Mouse (Mus musculus): ENCODE measurements around the gene Tmem50a.

The Tmem50a gene

DNA sequence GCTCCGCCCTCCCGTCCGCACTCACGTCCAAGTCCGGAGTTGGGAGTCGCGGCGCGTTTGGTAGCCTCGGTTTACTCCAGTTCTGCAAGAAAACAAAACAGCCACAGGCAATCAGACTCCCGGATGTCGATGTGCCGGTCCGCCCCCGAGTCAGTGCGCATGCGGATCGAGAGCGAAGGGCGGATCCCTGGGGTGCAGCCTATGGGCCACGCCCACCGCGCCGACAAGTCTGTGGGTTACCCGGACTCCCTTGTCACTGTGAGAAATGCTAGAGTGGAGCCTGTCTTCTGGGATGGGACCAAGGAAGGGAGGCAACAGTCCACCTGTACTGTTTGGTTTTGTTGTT lies at the start of gene Tmem50a:
Gene Tmem50a, minus strand, starts transcription at position 161 of the 346 bp plus-strand sequence.
- peak; percentile 87 for DNase-seq

DNA sequence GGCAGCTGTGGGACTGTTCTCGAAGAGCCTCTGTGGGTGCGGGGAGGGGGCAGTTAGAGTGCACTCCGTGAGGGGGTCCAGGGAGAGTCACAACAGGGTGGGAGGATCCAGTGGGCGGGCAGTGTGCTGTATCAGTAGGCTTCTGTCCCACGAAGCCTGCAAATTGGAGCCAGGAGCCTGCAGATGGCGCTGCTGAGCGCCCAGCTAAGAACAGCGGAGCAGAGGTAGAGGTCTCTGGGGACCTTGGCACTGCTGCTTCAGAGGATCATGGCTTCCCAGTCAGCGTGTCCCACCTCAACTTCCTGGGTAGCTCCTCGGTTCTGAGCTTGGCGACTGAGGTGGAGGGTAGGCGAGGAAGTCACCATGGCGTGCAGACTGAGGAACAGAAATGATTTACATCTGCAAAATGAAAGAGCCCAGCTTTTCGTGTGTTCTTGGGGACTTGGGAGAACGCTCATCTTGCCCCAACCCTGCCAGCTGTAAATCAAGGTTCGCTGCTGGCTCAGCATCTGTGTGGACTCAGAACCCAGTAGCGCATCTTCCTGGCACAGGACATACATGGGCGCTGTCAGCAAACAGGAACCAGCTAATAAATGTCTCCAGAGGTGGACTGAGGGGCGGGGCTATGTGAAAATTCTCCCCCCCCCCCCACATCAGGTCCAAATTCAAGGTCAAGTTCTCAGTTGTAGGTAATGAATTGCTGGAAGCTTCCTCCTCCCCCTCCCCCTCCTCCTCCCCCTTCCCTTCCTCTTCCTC lies 48.4 kb upstream of the Tmem50a start:
- no peak for DNase-seq

DNA sequence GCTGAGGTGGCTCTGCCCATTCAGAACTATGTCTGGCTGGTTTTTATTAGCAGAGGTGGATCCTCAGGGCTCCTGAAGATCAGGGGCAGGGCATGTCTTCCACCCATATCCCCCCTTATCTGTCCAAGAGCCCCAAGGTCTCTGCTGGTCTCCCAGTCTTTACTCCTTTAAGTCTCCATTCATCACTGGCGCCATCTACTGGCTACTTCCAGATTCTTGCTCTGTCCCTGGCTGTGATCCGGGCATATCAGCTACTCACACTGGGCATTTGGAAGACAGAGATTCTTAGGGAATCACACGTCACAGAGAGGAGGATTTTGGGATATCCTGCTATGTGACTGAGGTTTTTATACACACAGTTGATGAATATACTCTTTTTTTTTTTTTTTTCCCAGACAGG lies 41.5 kb upstream of the Tmem50a start:
- DNase-seq, result peak; percentile 59

DNA sequence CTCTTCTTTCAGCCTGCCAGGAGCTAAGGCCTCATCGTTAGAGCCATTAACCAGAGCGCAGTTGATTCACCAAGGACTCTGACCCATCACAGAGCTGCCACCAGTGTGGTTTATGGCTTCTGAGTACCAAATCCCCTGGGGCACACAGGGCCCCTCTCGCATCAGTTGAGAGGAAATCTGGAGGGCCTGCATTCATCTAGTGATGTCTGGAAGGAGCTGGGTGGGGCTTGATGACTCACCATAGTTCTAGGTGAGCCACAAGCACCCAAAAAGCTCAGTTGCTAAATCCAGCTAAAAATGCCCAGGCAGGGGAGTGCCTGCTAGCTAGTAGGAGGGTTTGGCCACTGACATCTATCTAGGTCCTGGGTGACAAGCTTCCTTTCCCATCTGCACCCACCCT lies 41.0 kb upstream of the Tmem50a start:
- DNase-seq, result no peak

DNA sequence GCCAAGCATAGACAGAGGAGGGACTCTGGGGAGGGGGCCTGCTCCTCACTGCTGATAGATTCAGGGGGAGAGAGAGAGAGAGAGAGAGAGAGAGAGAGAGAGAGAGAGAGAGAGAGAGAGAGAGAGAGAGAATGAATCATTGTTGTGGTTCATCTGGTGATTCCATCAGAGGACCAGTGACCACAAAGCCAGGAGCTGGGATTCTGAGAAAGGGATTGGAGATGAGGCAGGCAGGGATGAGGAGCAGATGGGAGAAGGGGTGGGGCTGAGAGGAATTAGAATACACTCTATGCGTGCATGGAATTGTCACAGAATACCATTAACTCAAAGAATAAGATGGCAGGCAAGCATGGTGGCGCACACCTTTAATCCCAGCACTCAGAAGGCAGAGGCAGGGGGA lies 40.4 kb upstream of the Tmem50a start:
- no peak for DNase-seq

DNA sequence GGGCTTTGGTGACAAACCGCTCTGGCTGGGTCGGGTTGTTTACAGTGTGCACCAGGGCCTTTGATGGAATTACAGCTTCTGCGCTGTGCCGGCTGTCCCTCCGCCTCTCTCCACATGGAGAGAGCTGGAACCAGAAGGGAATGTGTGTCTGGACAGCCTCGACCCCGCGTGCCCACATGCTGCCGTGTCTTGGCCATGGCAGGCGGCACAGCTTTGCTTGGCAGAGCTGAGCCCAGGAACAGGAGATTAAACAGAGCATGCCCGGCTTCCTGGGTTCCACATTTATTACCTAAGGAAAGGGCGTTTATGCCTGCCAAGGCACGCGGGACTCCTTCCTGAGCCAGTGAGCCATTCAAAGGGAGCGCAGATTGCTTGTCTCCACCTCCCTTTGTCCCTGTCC lies 39.6 kb upstream of the Tmem50a start:
- peak; percentile 79 for DNase-seq

DNA sequence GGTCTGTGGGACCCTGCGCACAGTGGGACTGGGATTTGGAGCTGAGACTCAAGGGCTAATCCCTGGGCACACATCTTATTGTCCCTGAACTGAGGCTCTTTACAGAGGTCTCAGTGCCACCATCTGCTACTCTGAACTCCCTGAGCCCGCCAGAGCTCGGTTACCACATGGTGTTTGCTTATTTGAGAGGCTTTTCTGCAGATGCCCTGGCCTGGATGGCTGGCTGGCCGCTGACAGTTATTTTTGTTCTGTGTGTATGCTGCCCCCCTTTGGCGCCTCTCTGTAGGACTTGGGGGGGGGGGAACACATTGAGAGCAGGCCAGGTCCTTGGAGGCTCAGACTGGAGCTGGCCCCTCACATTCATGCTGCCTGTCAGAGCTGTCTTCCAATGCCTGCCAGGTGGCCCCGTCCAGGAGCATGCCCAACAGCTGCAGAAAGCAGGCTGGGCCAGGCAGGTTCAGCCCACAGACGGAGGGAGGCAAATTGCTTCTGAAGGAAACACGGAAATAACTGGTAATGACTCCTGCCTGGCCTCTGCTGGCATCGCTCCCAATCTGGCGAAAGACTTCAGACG lies 35.8 kb upstream of the Tmem50a start:
- DNase-seq, result no peak

DNA sequence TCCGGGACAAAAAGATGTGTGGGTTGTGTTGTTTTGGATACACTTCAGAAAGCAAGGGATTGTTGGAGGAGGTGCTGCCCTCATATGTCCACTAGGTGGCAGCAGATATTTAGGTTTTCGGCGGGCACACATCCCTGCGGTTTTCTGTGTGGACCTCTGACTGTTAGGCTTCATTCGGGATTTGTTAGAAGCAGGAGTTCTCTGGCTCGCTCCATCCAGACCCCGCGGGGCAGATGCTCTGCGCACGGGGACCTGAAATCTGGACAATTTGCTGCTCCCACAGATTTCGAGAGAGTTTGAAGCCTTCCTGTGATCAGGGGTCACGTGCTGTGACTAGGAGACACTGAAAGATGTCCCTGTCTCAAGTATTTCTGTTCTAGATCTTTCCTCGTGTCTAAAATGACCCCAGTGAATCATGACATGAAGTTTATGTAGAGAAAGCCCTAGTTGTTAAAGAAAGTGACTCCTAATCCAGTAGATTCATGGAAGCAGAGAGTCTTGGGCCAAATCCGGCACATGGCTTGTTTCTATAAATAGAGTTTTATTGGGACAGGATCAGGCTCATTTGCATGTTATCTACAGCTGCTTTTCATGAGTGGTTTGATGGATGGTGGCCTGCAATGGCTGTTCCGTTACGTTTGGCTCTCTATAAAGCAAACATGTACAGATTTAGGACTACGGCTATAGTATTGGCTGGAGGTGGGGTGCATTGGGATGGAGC lies 31.4 kb upstream of the Tmem50a start:
- peak; percentile 72 for DNase-seq

DNA sequence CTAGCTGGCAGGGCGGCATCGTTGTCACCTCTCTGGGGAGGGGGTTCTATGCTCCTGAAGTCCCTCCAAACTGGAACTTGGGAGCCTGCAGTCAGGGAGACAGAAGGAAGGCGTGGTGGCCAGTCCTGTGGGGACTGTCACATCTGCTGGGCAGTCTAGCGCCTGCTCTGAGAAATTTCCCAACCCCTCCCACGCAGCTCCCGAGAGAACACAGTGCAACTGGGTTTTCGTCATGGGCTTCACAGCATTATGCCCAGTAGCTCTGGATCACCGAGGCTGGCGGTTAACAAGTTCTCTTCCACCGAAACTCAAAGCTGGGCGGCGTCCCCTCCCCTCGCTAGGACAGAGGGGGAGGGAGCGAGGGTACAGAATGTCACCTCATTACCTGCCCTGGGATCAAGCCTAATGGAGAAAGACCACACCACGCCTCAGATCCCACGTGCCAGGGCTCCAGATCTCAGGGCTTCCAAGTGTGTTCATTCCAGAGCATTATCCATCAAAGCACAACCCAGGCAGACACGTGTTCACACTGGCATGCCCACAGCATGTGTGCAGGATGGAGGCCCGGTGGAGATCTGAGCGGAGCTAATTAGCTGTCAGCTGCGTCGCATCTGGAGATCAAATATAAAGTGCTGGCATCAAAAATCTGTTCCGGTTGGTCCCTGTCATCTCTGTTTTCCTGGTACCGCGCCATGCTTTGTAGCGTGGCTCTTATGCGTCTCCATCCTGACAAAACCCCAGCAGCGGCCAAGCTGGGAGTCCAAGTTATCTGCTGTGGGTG lies 29.1 kb upstream of the Tmem50a start:
- DNase-seq, result no peak

DNA sequence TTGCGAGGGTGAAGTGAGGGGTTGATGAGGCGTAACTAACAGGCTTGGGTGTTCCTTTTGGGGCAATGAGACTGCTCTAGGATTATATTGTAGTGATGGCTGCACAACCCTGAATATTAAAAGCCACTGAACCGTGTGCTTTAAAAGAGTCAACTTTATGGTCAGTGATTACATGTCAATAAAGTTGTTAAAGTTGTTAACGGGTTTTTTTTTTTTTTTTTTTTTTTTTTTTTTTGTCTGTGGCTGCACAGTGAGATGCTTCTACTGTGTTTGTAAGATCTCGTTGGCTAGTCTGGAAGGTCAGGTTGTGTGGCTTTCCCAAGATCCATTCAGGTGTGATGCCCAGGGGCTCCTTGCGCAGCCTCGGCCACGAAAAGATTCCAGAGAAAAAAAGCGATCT lies 25.1 kb upstream of the Tmem50a start:
- no peak for DNase-seq

DNA sequence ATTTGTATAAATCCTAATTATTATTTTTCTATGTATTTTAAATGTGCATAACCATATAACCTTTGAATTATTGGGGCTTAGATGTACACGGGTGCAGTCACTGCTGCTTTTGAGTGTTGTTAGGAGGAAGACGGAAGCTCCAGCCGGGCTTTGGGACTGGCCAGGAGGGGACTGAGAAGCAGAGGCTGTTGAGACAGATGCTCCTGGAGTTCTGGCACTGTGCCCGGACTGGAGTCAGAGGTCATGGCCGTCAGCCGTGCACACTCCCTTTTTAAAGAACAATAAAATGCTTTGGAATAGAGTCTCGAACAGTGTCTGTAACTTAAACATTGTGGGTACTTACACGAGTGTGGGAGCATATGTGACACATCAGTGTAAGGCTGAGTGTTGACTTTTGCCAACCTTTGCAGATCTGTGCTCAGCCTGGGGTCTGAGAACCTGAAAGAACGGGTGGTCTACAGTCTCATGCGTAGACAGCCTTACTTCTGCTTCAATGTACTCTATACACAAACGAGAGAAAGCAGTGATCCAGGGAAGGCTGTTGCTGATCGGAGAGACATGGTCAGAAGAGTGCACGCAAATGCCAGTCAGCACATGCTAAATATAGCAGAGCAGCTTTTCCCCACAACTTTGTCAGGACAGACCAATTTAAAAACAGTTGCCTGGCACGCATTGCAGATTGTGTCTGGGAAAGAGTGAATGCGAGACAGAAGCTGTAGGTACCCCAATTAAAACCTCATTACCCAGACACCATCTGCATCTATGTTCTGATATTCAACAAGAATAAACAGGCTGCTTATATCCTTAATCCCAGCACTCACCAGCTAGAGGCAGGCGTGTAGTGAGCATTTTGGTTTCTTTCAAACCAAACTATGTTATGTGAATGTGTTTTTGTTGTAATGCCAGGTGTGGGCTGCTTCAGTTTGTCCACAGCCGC lies 22.7 kb upstream of the Tmem50a start:
- no peak for DNase-seq

DNA sequence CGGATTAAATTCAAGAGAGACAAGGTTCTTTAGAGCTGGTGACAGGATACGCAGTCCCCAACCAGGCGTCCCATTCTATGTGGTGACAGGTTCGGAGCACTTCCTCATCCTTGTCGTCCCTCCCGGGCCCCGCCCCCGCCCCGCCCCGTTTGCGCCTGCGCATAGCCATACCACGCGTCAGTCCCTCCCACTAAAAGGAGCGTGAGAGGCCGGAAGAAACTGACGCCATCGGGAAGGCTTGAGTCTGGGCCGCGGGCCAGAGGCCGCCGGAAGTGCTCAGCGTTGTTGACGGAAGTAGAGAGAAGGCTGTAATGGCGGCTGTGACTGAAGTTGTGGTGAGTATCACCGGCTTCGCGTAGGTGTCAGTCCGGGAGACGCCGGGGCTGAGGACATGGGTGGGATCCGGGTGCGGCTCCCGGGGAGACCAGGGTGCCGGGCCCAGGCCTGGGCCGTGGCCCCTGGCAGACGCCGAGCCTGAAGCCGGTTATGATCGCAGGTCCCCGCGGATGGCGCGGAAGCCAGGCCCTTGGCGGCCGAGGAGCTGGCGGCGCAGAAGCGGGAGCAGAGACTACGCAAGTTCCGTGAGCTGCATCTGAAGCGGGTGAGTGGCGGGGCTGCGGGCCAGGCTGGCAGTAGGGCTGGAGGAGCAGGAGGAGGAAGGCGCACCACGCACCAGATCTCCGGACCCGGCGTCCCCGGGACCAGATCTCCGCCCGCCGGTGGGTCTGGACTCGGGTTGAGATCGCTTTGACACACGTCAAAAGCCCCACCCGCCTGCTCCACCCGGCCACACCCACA lies 16.1 kb upstream of the Tmem50a start, which contains the start of gene Syf2:
Gene Syf2, plus strand, starts transcription at position 215 of the 798 bp plus-strand sequence.
- DNase-seq, result peak; percentile 96

DNA sequence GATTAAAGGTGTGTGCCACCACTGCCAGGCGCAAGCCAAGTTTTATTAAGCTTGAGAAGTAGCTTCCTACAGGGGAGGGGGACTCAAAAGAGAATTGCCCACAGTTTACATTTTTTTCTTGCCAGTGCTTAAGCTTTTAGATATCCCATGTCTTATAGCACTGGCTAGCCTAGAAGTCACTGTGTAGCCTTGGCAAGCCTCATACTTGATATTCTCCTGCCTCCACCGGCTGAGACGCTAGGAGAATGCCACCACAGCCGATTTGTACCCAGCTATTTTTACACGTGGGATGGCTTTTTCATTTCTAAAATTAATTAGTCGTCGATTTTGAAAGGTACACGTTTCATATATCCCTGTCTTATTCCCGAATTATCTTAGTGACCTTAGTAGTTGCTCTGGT lies 15.4 kb upstream of the Tmem50a start:
- no peak for DNase-seq

DNA sequence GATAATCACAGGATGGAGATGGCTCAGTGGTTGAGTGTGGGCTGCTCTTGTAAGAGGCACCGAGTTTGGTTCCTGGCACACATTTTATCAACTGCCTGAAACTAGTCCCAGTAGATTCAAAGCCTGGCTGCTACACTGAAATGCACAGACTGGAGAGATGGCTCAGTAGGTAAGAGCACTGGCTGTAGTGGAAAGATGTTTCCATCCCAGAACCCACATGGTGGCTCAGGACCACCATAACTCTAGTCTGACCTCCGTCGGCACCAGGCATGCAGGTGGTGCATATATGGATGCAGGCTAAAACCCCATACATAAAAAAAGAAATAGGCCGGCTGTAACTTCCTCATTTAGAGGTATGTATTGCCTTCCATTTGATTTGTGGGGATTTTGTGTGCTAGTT lies 14.7 kb upstream of the Tmem50a start:
- no peak for DNase-seq

DNA sequence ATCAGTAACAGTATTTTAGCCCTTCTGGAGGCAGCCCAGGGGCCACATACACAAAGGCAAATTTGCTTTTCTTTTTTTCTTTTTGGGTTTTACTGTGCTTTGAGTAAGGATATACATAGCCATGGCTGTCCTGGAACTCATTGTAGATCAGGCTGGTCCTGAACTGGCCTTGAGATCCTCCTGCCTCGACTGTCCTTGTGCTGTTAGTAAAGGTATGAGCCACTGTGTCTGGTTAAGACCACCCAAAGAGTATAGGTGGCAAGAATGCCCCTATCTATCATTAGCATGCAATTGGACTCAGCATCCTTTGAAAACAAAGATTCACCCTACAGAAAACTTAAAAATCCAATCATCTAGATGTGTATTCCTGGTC lies 13.6 kb upstream of the Tmem50a start:
- no peak for DNase-seq

DNA sequence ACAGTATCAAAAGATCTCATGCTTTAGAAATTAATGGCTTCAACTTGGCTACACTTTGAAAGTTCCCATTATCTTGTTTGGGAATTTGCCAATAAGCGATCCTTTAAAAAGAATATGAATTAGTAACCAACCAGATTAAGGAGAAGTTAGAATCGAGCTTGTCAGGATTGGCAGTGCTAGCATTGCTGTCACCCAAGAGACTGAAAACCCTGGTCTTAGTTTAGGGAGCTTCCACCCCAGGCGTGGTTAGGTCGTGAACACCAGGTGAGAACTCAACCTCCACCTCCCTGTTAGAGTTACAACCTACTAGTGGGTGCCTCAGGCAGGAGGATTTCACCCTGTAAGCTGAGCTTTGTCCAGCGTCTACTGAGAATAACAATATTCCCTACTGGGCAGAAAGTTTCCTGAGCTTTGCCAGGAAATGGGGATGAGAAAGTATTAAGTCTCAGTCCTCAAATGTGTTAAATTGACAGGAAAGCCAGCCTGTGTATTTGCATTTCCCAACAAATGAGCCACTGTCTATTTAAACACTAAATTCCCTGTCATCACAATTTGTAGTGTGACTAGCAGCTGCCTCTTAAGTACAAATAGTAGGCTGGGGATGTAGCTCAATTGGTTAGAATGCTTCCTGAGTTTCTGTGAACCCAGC lies 13.1 kb upstream of the Tmem50a start:
- DNase-seq, result no peak

DNA sequence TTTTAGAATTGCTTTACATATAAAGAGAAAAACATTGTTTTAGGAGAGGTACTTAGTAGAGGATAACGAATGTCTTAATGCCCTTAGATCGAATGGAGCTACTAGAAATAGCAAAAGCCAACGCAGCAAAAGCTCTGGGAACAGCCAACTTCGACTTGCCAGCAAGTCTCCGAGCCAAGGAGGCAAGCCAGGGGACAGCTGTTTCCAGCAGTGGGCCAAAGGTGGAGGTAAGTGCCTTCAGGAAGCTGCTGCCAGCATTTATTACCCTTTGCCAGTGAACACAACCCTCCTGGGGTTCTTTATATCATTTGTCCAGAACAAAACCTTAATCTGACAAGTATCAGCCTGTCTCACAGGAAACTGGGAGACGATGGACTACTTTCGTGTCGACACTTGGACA lies 10.4 kb upstream of the Tmem50a start:
- DNase-seq, result no peak

DNA sequence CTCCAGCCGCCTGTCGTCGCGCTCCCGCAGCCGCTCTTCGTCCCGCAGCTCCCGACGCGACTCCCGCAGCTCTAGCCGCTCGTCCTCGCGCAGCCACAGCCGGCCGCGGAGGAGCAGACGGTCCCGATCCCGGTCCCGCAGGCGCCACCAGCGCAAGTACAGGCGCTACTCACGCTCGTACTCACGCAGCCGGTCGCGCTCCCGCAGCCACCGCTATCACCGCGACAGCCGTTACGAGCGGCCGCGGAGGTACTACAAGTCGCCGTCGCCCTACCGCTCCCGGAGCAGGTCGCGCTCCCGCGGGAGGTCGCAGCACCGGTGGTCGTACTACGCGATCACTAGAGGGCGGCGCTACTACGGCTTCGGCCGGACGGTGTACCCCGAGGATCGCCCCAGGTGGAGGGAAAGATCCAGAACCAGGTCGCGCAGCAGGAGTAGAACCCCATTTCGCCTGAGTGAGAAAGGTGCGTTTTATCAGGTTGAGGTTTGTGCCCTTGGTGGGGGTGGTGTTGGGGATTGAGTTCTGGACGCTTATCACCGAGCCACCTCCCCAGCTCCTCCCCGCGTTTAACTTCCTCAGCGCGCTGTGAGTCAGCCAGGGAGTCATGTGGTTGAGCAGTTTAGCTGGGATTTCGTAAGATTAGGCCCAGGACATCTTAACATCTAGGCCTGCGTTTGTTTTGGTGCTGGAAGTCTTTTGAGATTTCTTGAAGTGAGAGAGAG lies 9.4 kb upstream of the Tmem50a start:
- DNase-seq, result peak; percentile 67

DNA sequence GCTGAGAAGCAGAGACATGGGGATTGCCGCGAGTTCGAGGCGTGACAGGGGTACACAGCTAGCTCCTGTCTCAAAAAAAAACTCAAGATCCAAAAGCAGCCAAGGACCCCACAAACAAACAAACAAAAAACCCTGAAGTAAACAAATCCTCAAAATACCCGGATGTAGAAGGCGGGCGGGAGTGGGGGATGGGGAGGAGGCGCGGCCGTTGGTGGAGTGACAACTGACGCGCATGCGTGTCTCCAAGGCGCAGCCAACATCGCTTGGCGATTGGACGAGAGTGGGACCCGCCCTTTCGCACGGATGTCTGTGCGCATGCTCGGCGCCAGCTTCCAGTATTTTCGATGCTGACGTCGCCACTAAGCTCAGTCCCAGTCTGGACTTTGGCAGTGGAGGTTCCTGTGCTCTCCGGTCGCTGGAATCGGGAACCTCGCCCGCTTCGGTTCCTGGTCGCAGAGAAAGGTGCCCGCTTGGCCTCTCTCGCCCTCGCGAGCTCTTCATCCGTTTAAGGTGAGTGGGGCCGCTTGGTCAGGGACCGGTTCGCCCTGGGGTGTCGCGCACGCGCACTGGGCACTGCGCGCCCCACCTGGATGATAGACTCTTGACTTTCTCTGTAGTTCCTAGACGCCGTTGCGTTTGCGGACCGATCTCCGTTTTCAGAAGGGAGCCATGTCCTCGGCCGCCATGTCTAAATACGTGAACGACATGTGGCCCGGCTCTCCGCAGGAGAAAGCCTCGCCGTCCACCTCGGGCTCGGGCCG lies 8.6 kb upstream of the Tmem50a start, which contains the start of gene Rsrp1:
Gene Rsrp1, plus strand, starts transcription at position 335 of the 761 bp plus-strand sequence.
- DNase-seq, result peak; percentile 99
